Mouse (Mus musculus) limb, embryonic 13.5 days (tissue): ENCODE results near the gene Gnat2. TPM values are rescaled to one million over a fixed set of nuclear protein-coding genes. Genes with fewer than 3 reads are reported as not detected.

ENCODE experiments used
- polyA plus RNA-seq: library from polyadenylated mRNA; unstranded; fragments of >200 nt; fragmentation: Nextera tagmentation; extraction: Ambion mirVana; gene quantifications from 2 replicates; pipeline ENCODE4 v1.2.1, GENCODE M21; 2015

Gene Gnat2
- polyA plus RNA-seq, 1 experiment from 2014 or later = 0.78 TPM

Other genes starting within 250 kb of the Gnat2 start
- gene Eps8l3, start 215.6 kb upstream of the Gnat2 start, polyA plus RNA-seq = 0.38 TPM in 1 of 2 replicates, not detected in the other
- 260 TPM in 2 replicates for gene Gstm5, start 197.0 kb upstream of the Gnat2 start, polyA plus RNA-seq
- gene Gstm7, start 161.0 kb upstream of the Gnat2 start, polyA plus RNA-seq = 33.3 and 33.5 TPM in 2 replicates
- 10.5 and 12.0 TPM in 2 replicates for gene Gstm6, start 149.0 kb upstream of the Gnat2 start, polyA plus RNA-seq
- not detected in 2 replicates for gene Gstm3, start 123.5 kb upstream of the Gnat2 start, polyA plus RNA-seq
- 46.7 and 52.1 TPM in 2 replicates for gene Gstm2, start 106.3 kb upstream of the Gnat2 start, polyA plus RNA-seq
- 42.7 and 54.9 TPM in 2 replicates for gene Gstm1, start 74.8 kb upstream of the Gnat2 start, polyA plus RNA-seq
- gene Gstm4, start 47.9 kb upstream of the Gnat2 start, polyA plus RNA-seq = 14.6 and 15.4 TPM in 2 replicates
- 48.5 and 49.2 TPM in 2 replicates for gene Ampd2, start 6.1 kb upstream of the Gnat2 start, polyA plus RNA-seq
- 184 and 193 TPM in 2 replicates for gene Gnai3, start 53.4 kb downstream of the Gnat2 start, polyA plus RNA-seq
- 0.09 and 0.19 TPM in 2 replicates for gene Gpr61, start 62.1 kb downstream of the Gnat2 start, polyA plus RNA-seq
- 4.3 and 4.4 TPM in 2 replicates for gene Amigo1, start 93.5 kb downstream of the Gnat2 start, polyA plus RNA-seq
- 1.8 and 2.1 TPM in 2 replicates for gene Cyb561d1, start 108.4 kb downstream of the Gnat2 start, polyA plus RNA-seq
- 25.4 and 26.7 TPM in 2 replicates for gene Atxn7l2, start 118.1 kb downstream of the Gnat2 start, polyA plus RNA-seq
- 1.4 and 1.7 TPM in 2 replicates for gene Sypl2, start 133.9 kb downstream of the Gnat2 start, polyA plus RNA-seq
- gene Psma5, start 164.1 kb downstream of the Gnat2 start, polyA plus RNA-seq = 318 and 331 TPM in 2 replicates
- gene Sort1, start 191.3 kb downstream of the Gnat2 start, polyA plus RNA-seq = 10.6 TPM in 2 replicates